Mouse (Mus musculus): ENCODE results near the gene Slc39a7. TPM values are rescaled to one million over a fixed set of nuclear protein-coding genes. Genes with fewer than 3 reads are reported as not detected.
"Not testable (repeated sequence)": the region's sequence is repeated elsewhere in the genome, so short reads cannot be mapped to it uniquely, and the experiment has no call there.

The Slc39a7 gene
- polyA plus RNA-seq, 2 experiments, result 132 to 197 TPM

DNA sequence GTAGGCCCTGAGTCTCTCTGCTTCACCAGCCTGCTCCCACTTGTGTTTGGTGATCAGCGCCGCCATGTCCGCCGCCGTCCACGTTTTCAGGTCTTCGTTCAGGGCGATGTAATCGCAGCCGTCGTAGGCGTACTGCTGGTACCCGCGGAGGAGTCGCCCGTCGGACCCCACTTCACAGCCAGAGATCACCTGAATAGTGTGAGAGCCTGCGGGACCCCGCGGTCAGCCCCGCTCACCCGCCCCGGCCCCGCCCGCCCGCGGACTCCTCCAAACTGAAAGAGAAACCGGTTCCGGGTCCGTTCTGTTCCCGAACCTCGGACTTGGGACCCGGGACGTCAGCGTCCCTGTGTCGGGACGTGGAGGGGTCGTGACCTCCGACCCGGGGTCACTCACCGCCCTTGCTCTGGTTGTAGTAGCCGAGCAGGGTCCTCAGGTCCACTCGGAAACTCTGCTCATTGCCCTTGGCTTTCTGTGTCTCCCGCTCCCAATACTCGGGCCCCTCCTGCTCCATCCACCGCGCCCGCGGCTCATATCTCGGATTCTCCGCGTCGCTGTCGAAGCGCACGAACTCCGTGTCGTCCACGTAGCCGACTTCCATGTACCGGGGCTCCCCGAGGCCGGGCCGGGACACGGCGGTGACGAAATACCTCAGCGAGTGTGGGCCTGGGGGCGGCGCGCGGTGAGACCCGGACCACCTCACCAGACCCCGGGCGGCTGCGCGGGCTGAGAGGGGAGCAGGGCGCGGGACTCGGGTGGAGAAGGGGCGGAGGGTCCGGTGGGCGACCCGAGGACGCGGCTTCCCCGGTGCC lies 31.9 kb downstream of the Slc39a7 start:
- DNase-seq (ENCODE audit: low spot score) (no peak), ATAC-seq (ENCODE audit: low FRiP score, low read depth) (0 out of 2 replicates have a peak, but pooled peaks have one; percentile 41)
- peaks cover 28% of the 10 kb centered on the region for H3K27me3 ChIP-seq (ENCODE audit: control insufficient read depth, insufficient read depth, low read length)
- peak overlapping the region; percentile 48 for H3K9ac ChIP-seq (ENCODE audit: low read depth, low read length, severe bottlenecking)
- peak overlapping the region; percentile 93 for H3K4me2 ChIP-seq (replicated peaks; ENCODE audit: low read depth, low read length, severe bottlenecking)
- TF ChIP-seq POLR2A (IDR thresholded peaks at IDR 0.05; ENCODE audit: borderline replicate concordance, extremely low read depth, insufficient read depth, insufficient read length), result no peak
- H3K27ac ChIP-seq (replicated peaks; ENCODE audit: low read depth, low read length), result no peak overlapping the region
- H3K4me1 ChIP-seq (ENCODE audit: control insufficient read depth, insufficient read depth, low read length), result no peaks in the 10 kb centered on the region
- peak overlapping the region; percentile 49 for H3K4me3 ChIP-seq (replicated peaks; ENCODE audit: low read length)
- H3K9me3 ChIP-seq (ENCODE audit: control insufficient read depth, low read length), result no peaks in the 10 kb centered on the region
- WGBS, result 2% methylated on average over 75 of the region's 87 CpGs
- no peaks in the 10 kb centered on the region for H3K36me3 ChIP-seq (ENCODE audit: control insufficient read depth, insufficient read depth, low read length)

DNA sequence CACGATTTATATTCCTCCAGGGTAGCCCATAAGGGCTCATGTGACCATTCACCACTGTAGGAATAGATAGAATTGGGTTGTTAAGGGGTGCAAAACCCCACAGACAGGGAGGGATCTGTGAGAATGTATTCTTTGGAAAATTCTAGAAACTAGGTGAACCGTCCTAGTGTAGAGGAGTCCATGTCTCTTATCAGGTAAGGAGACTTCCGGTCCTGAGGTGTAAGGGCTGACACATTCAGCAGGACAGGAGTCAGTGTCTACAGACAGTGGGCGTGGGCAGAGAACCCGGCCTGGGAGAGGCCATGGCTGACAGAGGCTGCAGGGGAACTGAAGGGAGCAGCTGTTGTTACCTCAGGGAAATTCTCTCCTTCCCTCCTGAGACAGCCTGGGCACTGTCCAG lies 32.8 kb downstream of the Slc39a7 start:
- not testable (repeated sequence) for H3K9me3 ChIP-seq (ENCODE audit: control insufficient read depth, low read length); H3K36me3 ChIP-seq (ENCODE audit: control insufficient read depth, insufficient read depth, low read length); H3K9ac ChIP-seq (ENCODE audit: low read depth, low read length, severe bottlenecking); DNase-seq (ENCODE audit: low spot score); H3K27ac ChIP-seq (replicated peaks; ENCODE audit: low read depth, low read length); H3K4me2 ChIP-seq (replicated peaks; ENCODE audit: low read depth, low read length, severe bottlenecking); ATAC-seq (ENCODE audit: low FRiP score, low read depth); H3K4me3 ChIP-seq (replicated peaks; ENCODE audit: low read length); H3K4me1 ChIP-seq (ENCODE audit: control insufficient read depth, insufficient read depth, low read length)
- WGBS, result 55% methylated on average over 5 of the region's 5 CpGs
- peaks cover 28% of the 10 kb centered on the region for H3K27me3 ChIP-seq (ENCODE audit: control insufficient read depth, insufficient read depth, low read length)

DNA sequence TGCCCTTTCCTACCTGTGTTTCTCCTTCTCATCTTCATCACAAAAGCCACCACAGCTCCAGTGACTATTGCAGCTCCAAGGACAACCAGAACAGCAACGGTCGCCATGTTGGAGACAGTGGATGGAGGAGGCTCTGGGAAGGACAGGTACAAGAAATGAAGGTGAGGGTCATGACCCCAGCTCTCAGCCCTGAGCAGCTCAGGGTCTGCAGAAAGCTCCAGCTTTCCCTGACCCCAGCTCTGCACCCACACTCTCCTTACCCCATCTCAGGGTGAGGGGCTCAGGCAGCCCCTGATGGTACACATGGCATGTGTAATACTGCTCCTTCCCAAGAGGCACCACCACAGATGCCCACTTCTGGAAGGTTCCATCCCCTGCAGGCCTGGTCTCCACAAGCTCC lies 34.5 kb downstream of the Slc39a7 start:
- H3K4me3 ChIP-seq (replicated peaks; ENCODE audit: low read length); H3K27ac ChIP-seq (replicated peaks; ENCODE audit: low read depth, low read length); H3K4me1 ChIP-seq (ENCODE audit: control insufficient read depth, insufficient read depth, low read length); H3K9me3 ChIP-seq (ENCODE audit: control insufficient read depth, low read length); H3K9ac ChIP-seq (ENCODE audit: low read depth, low read length, severe bottlenecking); H3K36me3 ChIP-seq (ENCODE audit: control insufficient read depth, insufficient read depth, low read length); DNase-seq (ENCODE audit: low spot score); H3K4me2 ChIP-seq (replicated peaks; ENCODE audit: low read depth, low read length, severe bottlenecking); ATAC-seq (ENCODE audit: low FRiP score, low read depth): not testable (repeated sequence)
- peaks cover 26% of the 10 kb centered on the region for H3K27me3 ChIP-seq (ENCODE audit: control insufficient read depth, insufficient read depth, low read length)
- 86% methylated on average over 2 of the region's 2 CpGs for WGBS

DNA sequence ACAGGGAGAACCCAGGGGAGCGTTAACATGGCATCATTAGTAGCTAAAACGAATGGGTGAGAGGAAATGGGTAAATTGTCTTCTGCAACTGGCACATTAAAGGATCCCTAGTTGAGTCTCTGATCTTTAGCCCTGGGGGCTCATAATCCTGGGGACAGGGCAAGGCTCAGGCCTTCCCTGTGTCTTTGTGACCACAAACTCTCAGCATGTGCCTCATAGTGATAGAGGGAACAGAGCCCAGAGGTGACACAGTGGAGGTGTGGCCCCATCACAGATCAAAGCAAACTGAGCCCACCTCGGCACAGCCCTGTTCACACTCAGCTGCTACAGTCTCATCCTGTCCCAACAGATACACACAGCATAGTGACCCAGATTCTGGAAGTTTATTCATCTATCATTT lies 35.8 kb downstream of the Slc39a7 start:
- no peak overlapping the region for H3K4me2 ChIP-seq (replicated peaks; ENCODE audit: low read depth, low read length, severe bottlenecking)
- H3K4me3 ChIP-seq (replicated peaks; ENCODE audit: low read length), result no peak overlapping the region
- H3K36me3 ChIP-seq (ENCODE audit: control insufficient read depth, insufficient read depth, low read length), result no peaks in the 10 kb centered on the region
- no peak overlapping the region for H3K27ac ChIP-seq (replicated peaks; ENCODE audit: low read depth, low read length)
- H3K4me1 ChIP-seq (ENCODE audit: control insufficient read depth, insufficient read depth, low read length), result no peaks in the 10 kb centered on the region
- no peaks in the 10 kb centered on the region for H3K9me3 ChIP-seq (ENCODE audit: control insufficient read depth, low read length)
- ATAC-seq (ENCODE audit: low FRiP score, low read depth) (no peak), DNase-seq (ENCODE audit: low spot score) (no peak)
- H3K9ac ChIP-seq (ENCODE audit: low read depth, low read length, severe bottlenecking), result no peak overlapping the region
- H3K27me3 ChIP-seq (ENCODE audit: control insufficient read depth, insufficient read depth, low read length), result peaks cover 14% of the 10 kb centered on the region; the same call in 1 of the 2 replicates
- 20% methylated on average over 3 of the region's 3 CpGs for WGBS
- TF ChIP-seq POLR2A (IDR thresholded peaks at IDR 0.05; ENCODE audit: borderline replicate concordance, extremely low read depth, insufficient read depth, insufficient read length), result no peak

DNA sequence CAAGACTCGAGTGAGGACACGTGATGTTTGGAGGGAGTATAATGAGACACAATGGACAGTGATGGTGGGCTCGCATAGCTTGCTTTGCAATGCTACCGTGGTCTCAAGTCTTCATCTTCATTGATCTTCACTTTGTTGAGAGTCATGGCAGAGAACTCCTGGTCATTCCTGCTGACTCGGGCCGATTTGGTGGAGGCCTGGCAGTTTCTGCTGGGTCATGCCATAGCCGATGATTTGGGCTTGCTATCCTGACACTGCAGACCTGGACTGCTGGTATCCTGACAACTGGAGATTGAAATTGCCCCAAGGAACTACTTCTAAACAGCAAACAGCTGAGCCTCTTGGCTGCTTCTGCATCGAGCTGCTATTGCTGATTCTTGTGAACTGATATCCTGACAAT lies 36.5 kb downstream of the Slc39a7 start:
- WGBS, result 83% methylated on average over 8 of the region's 8 CpGs
- no peak for ATAC-seq (ENCODE audit: low FRiP score, low read depth)
- Histone ChIP-seq H3K27me3 (ENCODE audit: control insufficient read depth, insufficient read depth, low read length) (peaks cover 7% of the 10 kb centered on the region; the same call in 1 of the 2 replicates), H3K9ac (ENCODE audit: low read depth, low read length, severe bottlenecking) (no peak overlapping the region), H3K9me3 (ENCODE audit: control insufficient read depth, low read length) (no peaks in the 10 kb centered on the region), H3K4me3 (replicated peaks; ENCODE audit: low read length) (no peak overlapping the region), H3K27ac (replicated peaks; ENCODE audit: low read depth, low read length) (no peak overlapping the region), H3K4me2 (replicated peaks; ENCODE audit: low read depth, low read length, severe bottlenecking) (no peak overlapping the region), H3K4me1 (ENCODE audit: control insufficient read depth, insufficient read depth, low read length) (no peaks in the 10 kb centered on the region), H3K36me3 (ENCODE audit: control insufficient read depth, insufficient read depth, low read length) (no peaks in the 10 kb centered on the region)
- DNase-seq (ENCODE audit: low spot score), result no peak
- TF ChIP-seq POLR2A (IDR thresholded peaks at IDR 0.05; ENCODE audit: borderline replicate concordance, extremely low read depth, insufficient read depth, insufficient read length), result no peak

Data from limb, embryonic 14.5 days (tissue).